Mouse (Mus musculus) heart, embryonic 14.5 days (tissue): Measurements from ENCODE around the gene Slc51a. TPM values are rescaled to one million over a fixed set of nuclear protein-coding genes. Genes with fewer than 3 reads are reported as not detected.
"Not testable (repeated sequence)": the region's sequence is repeated elsewhere in the genome, so short reads cannot be mapped to it uniquely, and the experiment has no call there.

Source experiments
- ATAC-seq: fragments of 200-750 bp; cut with Nextera tagmentation; 2 replicates; pipeline ENCODE4 v1.8.0; 2017; ENCODE audit warnings: low read depth, moderate TSS enrichment; ENCODE audit not compliant: insufficient number of reproducible peaks, insufficient read depth, low FRiP score
- H3K27ac ChIP-seq, 2 experiments: fragments of 200-500 bp in 1 of 2; fragments of 300-500 bp in 1 of 2; sonication (generic) in 1 of 2; replicated peaks in 1 of 2; 2 replicates each; pipeline ENCODE4 v1.5.1; 2012 to 2014; ENCODE audit warnings: low read depth in 2 of 2, low read length in 2 of 2, control low read depth in 1 of 2, mild to moderate bottlenecking in 1 of 2, mixed read lengths in 1 of 2; ENCODE audit not compliant: control insufficient read depth in 1 of 2, insufficient read depth in 1 of 2
- H3K27me3 ChIP-seq: fragments of 300-500 bp; sonication (generic); 2 replicates; pipeline ENCODE4 v1.6.1; 2014; ENCODE audit warnings: mild to moderate bottlenecking, low read length, control low read depth; ENCODE audit not compliant: control insufficient read depth, insufficient read depth
- H3K36me3 ChIP-seq: fragments of 300-500 bp; sonication (generic); 2 replicates; pipeline ENCODE4 v1.6.1; 2014; ENCODE audit warnings: mild to moderate bottlenecking, control low read depth, low read length, mixed read lengths; ENCODE audit not compliant: control insufficient read depth, insufficient read depth
- H3K4me1 ChIP-seq, 2 experiments: fragments of 200-500 bp in 1 of 2; fragments of 300-500 bp in 1 of 2; sonication (generic) in 1 of 2; 2 replicates each; pipeline ENCODE4 v1.6.1; 2012 to 2014; ENCODE audit warnings: low read length in 2 of 2, control low read depth in 1 of 2, mixed read lengths in 1 of 2; ENCODE audit not compliant: control insufficient read depth in 2 of 2, insufficient read depth in 2 of 2
- H3K4me2 ChIP-seq: fragments of 300-500 bp; sonication (generic); 2 replicates; pipeline ENCODE4 v1.6.1; 2014; ENCODE audit warnings: mild to moderate bottlenecking, low read length
- H3K4me3 ChIP-seq, 2 experiments: fragments of 200-500 bp in 1 of 2; fragments of 300-500 bp in 1 of 2; sonication (generic) in 1 of 2; 2 replicates each; pipeline ENCODE4 v1.5.1; 2012 to 2014; ENCODE audit warnings: low read length in 2 of 2, mild to moderate bottlenecking in 2 of 2, control low read depth in 1 of 2, low read depth in 1 of 2, moderate library complexity in 1 of 2; ENCODE audit not compliant: control insufficient read depth in 1 of 2, insufficient read depth in 1 of 2
- H3K9ac ChIP-seq: fragments of 300-500 bp; sonication (generic); 2 replicates; pipeline ENCODE4 v1.6.1; 2014; ENCODE audit warnings: mild to moderate bottlenecking, low read length
- H3K9me3 ChIP-seq: fragments of 300-500 bp; sonication (generic); 2 replicates; pipeline ENCODE4 v1.6.1; 2016; ENCODE audit warnings: low read length, control low read depth; ENCODE audit not compliant: control insufficient read depth
- WGBS: fragments of 180-500 bp; shearing (Covaris S2); extraction: QIAGEN DNeasy Blood & Tissue Kit; methylation state at CpG from one replicate; pipeline ENCODE4 v1.1.7; 2014; 5-methylcytosine and 5-hydroxymethylcytosine counted together
- polyA plus RNA-seq: library from polyadenylated mRNA; unstranded; fragments of >200 nt; fragmentation: Nextera tagmentation; extraction: Ambion mirVana; gene quantifications from 2 replicates; pipeline ENCODE4 v1.2.1, GENCODE M21; 2014

The Slc51a gene
- polyA plus RNA-seq, 1 experiment from 2014 or later: 1.4 TPM

- peak; percentile 67 for ATAC-seq
- no peak overlapping the region for H3K27ac ChIP-seq
- H3K9ac ChIP-seq: peak overlapping the region; percentile 50
- H3K4me1 ChIP-seq: 0 out of 4 replicates have a peak, but pooled peaks cover 0 to 3% of the 10 kb centered on the region in 2 experiments
- no peaks in the 10 kb centered on the region for H3K9me3 ChIP-seq
- H3K36me3 ChIP-seq: no peaks in the 10 kb centered on the region
- H3K27me3 ChIP-seq: no peaks in the 10 kb centered on the region
- peak overlapping the region; percentile 66 for H3K4me2 ChIP-seq
- 9% methylated on average over 22 of the region's 22 CpGs for WGBS
- H3K4me3 ChIP-seq: peak overlapping the region; percentile 36 to 41
Observed at GRCm38 (mm10) chr16:32499430-32500037, 11.9 kb upstream of the Slc51a start.

DNA sequence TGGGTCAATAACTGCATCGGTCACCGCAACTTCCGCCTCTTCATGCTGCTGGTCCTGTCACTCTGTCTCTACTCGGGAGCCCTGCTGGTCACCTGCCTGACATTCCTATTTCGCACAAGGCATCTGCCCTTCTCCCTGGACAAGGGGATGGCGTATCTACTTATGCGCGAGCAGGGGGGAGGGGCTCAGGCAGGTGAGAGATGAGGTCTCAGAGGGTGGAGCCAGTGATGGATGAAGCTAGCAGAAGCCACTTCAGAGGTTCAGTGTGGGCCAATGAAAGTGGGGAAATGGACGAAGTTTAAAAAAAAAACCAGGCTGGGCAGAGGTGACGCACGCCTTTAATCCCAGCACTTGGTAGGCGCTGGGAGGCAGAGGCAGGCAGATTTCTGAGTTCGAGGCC lies 11.3 kb upstream of the Slc51a start:
- ATAC-seq: no peak
- peak overlapping the region; percentile 66; the same call in 1 of the 2 replicates for H3K4me2 ChIP-seq

DNA sequence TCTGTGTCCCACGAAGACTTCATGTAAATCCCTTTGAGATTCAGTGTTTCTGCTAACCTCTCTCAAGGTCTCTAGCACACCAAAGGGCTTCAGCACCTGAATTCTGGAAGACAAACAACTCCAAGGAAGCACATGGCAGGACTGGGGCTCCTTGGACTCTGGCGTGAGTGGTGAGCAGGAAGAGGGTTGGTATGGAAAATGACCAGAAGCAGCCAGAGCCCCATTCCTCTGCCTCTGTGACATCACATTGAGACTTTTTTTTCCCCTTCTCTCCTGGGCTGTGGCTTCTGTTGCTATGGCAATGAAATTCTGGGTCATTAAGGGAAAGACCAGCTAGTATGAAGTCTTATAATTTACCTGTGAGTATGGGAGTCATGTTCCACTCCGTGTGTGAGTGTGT lies 8.3 kb upstream of the Slc51a start, which contains the start of gene Zdhhc19:
Zdhhc19 (plus strand) TSS at position 301 of the 400 bp plus-strand sequence.
- no peak for ATAC-seq
- no peaks in the 10 kb centered on the region for H3K36me3 ChIP-seq
- no peak within 1 kb of the TSS for H3K4me3 ChIP-seq
- H3K9ac ChIP-seq: no peak within 1 kb of the TSS
- H3K4me1 ChIP-seq: 0 out of 4 replicates have a peak, but pooled peaks cover 0 to 3% of the 10 kb centered on the region in 2 experiments
- no peaks in the 10 kb centered on the region for H3K9me3 ChIP-seq
- WGBS: 71% methylated on average over 3 of the region's 3 CpGs
- no peaks in the 10 kb centered on the region for H3K27me3 ChIP-seq
- H3K4me2 ChIP-seq: no peak within 1 kb of the TSS
- no peak within 1 kb of the TSS for H3K27ac ChIP-seq

More for the DNA sequence above, 11.3 kb upstream of the Slc51a start:
- no peak overlapping the region for H3K27ac ChIP-seq
- H3K27me3 ChIP-seq: no peaks in the 10 kb centered on the region
- H3K9me3 ChIP-seq: no peaks in the 10 kb centered on the region
- no peak overlapping the region for H3K4me3 ChIP-seq
- WGBS: 61% methylated on average over 13 of the region's 13 CpGs
- H3K4me1 ChIP-seq: 0 out of 4 replicates have a peak, but pooled peaks cover 0 to 3% of the 10 kb centered on the region in 2 experiments
- H3K36me3 ChIP-seq: no peaks in the 10 kb centered on the region
- no peak overlapping the region for H3K9ac ChIP-seq

- ATAC-seq, H3K9ac ChIP-seq, H3K27me3 ChIP-seq, H3K4me3 ChIP-seq, H3K36me3 ChIP-seq, H3K9me3 ChIP-seq, H3K4me2 ChIP-seq, H3K27ac ChIP-seq, H3K4me1 ChIP-seq: not testable (repeated sequence)
- 70% methylated on average over 6 of the region's 6 CpGs for WGBS
Observed at GRCm38 (mm10) chr16:32494371-32494770, 6.7 kb upstream of the Slc51a start.

GRCm38 (mm10) chr16:32488939-32489338 lies 1.3 kb upstream of the Slc51a start:
- Histone ChIP-seq H3K27me3 (no peaks in the 10 kb centered on the region), H3K4me3 (no peak overlapping the region), H3K36me3 (no peaks in the 10 kb centered on the region), H3K9me3 (no peaks in the 10 kb centered on the region), H3K4me1 (peaks cover 13 to 22% of the 10 kb centered on the region in 2 experiments), H3K9ac (no peak overlapping the region), H3K4me2 (no peak overlapping the region), H3K27ac (no peak overlapping the region)
- ATAC-seq: no peak
- 95% methylated on average over 3 of the region's 3 CpGs for WGBS

DNA sequence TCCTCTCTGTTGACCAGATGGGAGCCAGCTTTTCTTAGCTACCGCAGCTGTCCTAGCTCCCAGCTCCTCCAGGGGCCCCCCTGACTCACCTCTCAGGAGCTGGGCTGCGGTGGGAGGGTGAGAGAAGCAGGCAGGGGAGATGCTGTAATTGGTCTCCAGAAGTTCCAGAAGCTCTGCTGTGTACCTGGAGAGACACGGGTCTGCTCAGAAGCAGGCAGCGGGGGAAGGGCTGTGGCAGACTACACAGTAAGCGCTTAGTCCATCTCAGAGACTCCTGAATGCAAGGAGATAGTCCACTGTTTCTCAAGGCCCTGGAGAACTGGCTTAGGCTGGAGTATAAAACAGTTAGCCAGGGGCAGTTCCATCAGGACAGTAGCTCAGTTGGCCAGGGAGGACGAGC lies 1.6 kb downstream of the Slc51a start:
- no peak overlapping the region for H3K27ac ChIP-seq
- no peak overlapping the region for H3K9ac ChIP-seq
- H3K27me3 ChIP-seq: no peaks in the 10 kb centered on the region
- H3K4me3 ChIP-seq: no peak overlapping the region
- WGBS: 74% methylated on average over 6 of the region's 6 CpGs
- no peak overlapping the region for H3K4me2 ChIP-seq
- H3K36me3 ChIP-seq: no peaks in the 10 kb centered on the region
- H3K9me3 ChIP-seq: no peaks in the 10 kb centered on the region
- no peak for ATAC-seq
- H3K4me1 ChIP-seq: peaks cover 13 to 22% of the 10 kb centered on the region in 2 experiments

DNA sequence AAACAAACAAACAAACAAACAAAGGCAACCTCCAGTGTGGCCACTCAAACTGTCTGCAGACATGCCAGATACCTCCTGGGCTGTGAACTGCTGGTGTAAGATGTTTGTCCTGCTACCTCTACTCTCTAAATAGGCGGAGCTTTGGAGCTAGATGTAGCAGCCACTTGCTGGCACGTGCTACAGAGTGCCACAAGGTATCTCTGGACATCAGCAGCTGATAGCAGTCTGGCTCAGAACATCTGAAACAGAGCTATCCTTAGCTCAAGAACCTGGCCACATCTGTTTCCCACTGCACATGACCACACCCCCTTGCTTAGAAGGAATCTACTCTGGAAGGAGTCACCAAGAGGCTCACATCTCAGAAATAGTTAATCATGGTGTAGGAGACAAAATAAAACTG lies 2.5 kb downstream of the Slc51a start:
- no peak for ATAC-seq

DNA sequence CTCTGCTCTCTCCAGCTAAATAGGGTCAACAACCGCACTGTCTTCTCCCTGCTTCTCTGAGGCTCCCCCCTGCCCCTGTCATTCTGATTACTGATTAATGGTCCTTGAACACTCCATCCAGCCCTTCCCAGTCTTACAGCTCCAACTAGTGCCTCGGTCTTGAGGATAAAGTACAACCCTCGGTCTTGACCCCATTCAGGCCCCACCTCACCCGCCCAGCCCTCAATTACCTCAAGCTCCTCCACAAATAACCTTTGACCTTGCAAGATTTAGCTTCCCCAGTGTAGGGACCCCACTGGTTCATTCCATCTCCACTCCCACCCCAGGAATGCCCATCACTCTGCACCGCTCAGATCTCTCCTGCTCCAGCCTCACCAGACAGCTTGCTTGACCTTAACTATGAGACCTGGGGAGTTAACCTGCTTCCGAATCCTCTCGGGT lies 3.2 kb downstream of the Slc51a start:
- Histone ChIP-seq H3K9ac (no peak overlapping the region), H3K4me2 (no peak overlapping the region), H3K27me3 (no peaks in the 10 kb centered on the region), H3K36me3 (no peaks in the 10 kb centered on the region), H3K4me1 (peaks cover 13 to 22% of the 10 kb centered on the region in 2 experiments), H3K4me3 (no peak overlapping the region), H3K27ac (no peak overlapping the region), H3K9me3 (no peaks in the 10 kb centered on the region)
- 51% methylated on average over 7 of the region's 7 CpGs for WGBS
- ATAC-seq: no peak

More for the DNA sequence above, 2.5 kb downstream of the Slc51a start:
- no peaks in the 10 kb centered on the region for H3K36me3 ChIP-seq
- no peak overlapping the region for H3K9ac ChIP-seq
- WGBS: 58% methylated on average over 2 of the region's 2 CpGs
- H3K4me2 ChIP-seq: no peak overlapping the region
- no peak overlapping the region for H3K27ac ChIP-seq
- no peaks in the 10 kb centered on the region for H3K9me3 ChIP-seq
- H3K4me3 ChIP-seq: no peak overlapping the region
- H3K27me3 ChIP-seq: no peaks in the 10 kb centered on the region
- H3K4me1 ChIP-seq: peaks cover 13 to 22% of the 10 kb centered on the region in 2 experiments
